20 mouse cellular contexts compared by ENCODE assay signal in genomic region chr19:23137295-23137694, GRCm38 (mm10). TPM values are rescaled to one million over a fixed set of nuclear protein-coding genes. Genes with fewer than 3 reads are reported as not detected.
DNase-seq lines count a peak whose midpoint lies in the region; ATAC-seq and TF ChIP-seq lines count a peak whose summit lies in the region.
"Had no signal": no experiment of that assay in that cellular context is flagged by ENCODE, and none has a peak within 500 bp of the region (broad histone marks: within the 10 kb centered on the region; RNA-seq: fewer than 3 reads in every experiment).

No protein-coding gene starts in this region.

- H3K27me3 ChIP-seq in kidney, postnatal 0 days (ENCODE audit: insufficient read depth, low read length) = no peaks in the 10 kb centered on the region
- no peaks in the 10 kb centered on the region for H3K27me3 ChIP-seq in lung, postnatal 0 days (replicated peaks; ENCODE audit: insufficient read depth, low read length)
- no peaks in the 10 kb centered on the region for H3K27me3 ChIP-seq in small intestine, adult 2 months (ENCODE audit: control insufficient read depth, insufficient read depth, low read length)

- H3K9me3 ChIP-seq in kidney, postnatal 0 days (replicated peaks; ENCODE audit: low read length) = no peaks in the 10 kb centered on the region
- no peaks in the 10 kb centered on the region for H3K9me3 ChIP-seq in lung, postnatal 0 days (ENCODE audit: low read length)
- H3K9me3 ChIP-seq: embryonic facial prominence, embryonic 10.5 days; forebrain, embryonic 15.5 days; heart, embryonic 15.5 days had no signal

- no peak for ATAC-seq in kidney, postnatal 0 days (replicated peaks; ENCODE audit: low FRiP score, low read depth)
- no peak for ATAC-seq in lung, postnatal 0 days
- ATAC-seq: forebrain, embryonic 15.5 days; inflammation-experienced regulatory T-cells, adult 6 months had no signal

- no peak for TF ChIP-seq POLR2A in small intestine, adult 2 months (IDR thresholded peaks at IDR 0.05; ENCODE audit: low read depth, low read length)

- TF ChIP-seq EP300 in lung, postnatal 0 days (IDR thresholded peaks at IDR 0.05) = no peak

- no peak overlapping the region for H3K9ac ChIP-seq in kidney, postnatal 0 days (ENCODE audit: low read depth, low read length)
- H3K9ac ChIP-seq in lung, postnatal 0 days (replicated peaks; ENCODE audit: low read depth) = no peak overlapping the region
- H3K9ac ChIP-seq: forebrain, embryonic 15.5 days; heart, embryonic 15.5 days; hindbrain, embryonic 14.5 days had no signal

- no peaks in the 10 kb centered on the region for H3K36me3 ChIP-seq in kidney, postnatal 0 days (ENCODE audit: insufficient read depth, low read length)
- no peaks in the 10 kb centered on the region for H3K36me3 ChIP-seq in lung, postnatal 0 days (ENCODE audit: insufficient read depth, low read length)
- H3K36me3 ChIP-seq in small intestine, adult 2 months (ENCODE audit: control insufficient read depth, insufficient read depth, low read length) = no peaks in the 10 kb centered on the region
- H3K36me3 ChIP-seq: embryonic facial prominence, embryonic 10.5 days; forebrain, embryonic 15.5 days; heart, embryonic 15.5 days had no signal

- H3K4me2 ChIP-seq in kidney, postnatal 0 days (ENCODE audit: low read length) = no peak overlapping the region
- no peak overlapping the region for H3K4me2 ChIP-seq in lung, postnatal 0 days (replicated peaks; ENCODE audit: low read depth, low read length)
- H3K4me2 ChIP-seq: heart, embryonic 15.5 days; hindbrain, embryonic 14.5 days had no signal

- peaks cover 32% of the 10 kb centered on the region for H3K4me1 ChIP-seq in kidney, postnatal 0 days (replicated peaks; ENCODE audit: insufficient read depth, low read length)
- H3K4me1 ChIP-seq in lung, postnatal 0 days (ENCODE audit: insufficient read depth, low read depth, low read length) = peaks cover 11% of the 10 kb centered on the region; the same call in 1 of the 2 replicates
- peaks cover 12% of the 10 kb centered on the region for H3K4me1 ChIP-seq in small intestine, adult 2 months (ENCODE audit: control insufficient read depth, insufficient read depth, insufficient read length, low read length)

- H3K4me3 ChIP-seq in gastrocnemius, adult 2 months = peak overlapping the region; percentile 78
- no peak overlapping the region for H3K4me3 ChIP-seq in kidney, postnatal 0 days (replicated peaks; ENCODE audit: low read depth, low read length)
- no peak overlapping the region for H3K4me3 ChIP-seq in lung, postnatal 0 days (ENCODE audit: low read depth, low read length)
- no peak overlapping the region for H3K4me3 ChIP-seq in small intestine, adult 2 months (ENCODE audit: low read depth, low read length)
- H3K4me3 ChIP-seq: heart, embryonic 15.5 days had no signal

- 74% methylated on average over 2 of the region's 2 CpGs for WGBS in kidney, postnatal 0 days
- 61% methylated on average over 2 of the region's 2 CpGs for WGBS in lung, postnatal 0 days
- WGBS in small intestine, adult 2 months = 33% methylated on average over 2 of the region's 2 CpGs

- peak; percentile 12 for DNase-seq in gastrocnemius, adult 2 months
- no peak for DNase-seq in gastrocnemius, postnatal 36 days
- no peak for DNase-seq in kidney, postnatal 0 days (ENCODE audit: low spot score)
- no peak for DNase-seq in kidney, postnatal 10 days
- DNase-seq in lung, postnatal 0 days (ENCODE audit: low spot score) = no peak
- DNase-seq in lung, postnatal 25 days (ENCODE audit: low spot score) = no peak
- no peak for DNase-seq in adrenal gland, postnatal 36 days
- DNase-seq: gastrocnemius, postnatal 14 days; heart, postnatal 4 days; retina, postnatal 1 day; right cerebral cortex, postnatal 25 days; thymus, adult 18-20 months; thymus, postnatal 36 days had no signal

- TF ChIP-seq CTCF in gastrocnemius, adult 2 months (IDR thresholded peaks at IDR 0.05) = no peak
- TF ChIP-seq CTCF in kidney, postnatal 0 days (IDR thresholded peaks at IDR 0.05; ENCODE audit: low read depth) = no peak
- no peak for TF ChIP-seq CTCF in lung, postnatal 0 days (IDR thresholded peaks at IDR 0.05)
- no peak for TF ChIP-seq CTCF in small intestine, adult 2 months (IDR thresholded peaks at IDR 0.05; ENCODE audit: extremely low read depth, insufficient read length, insufficient replicate concordance, low read depth, low read length)

- intact Hi-C loops in gastrocnemius, adult 2 months (cut with DNase I) = no loop called here
- intact Hi-C loops in gastrocnemius, postnatal 36 days (cut with DNase I) = no loop called here

- H3K27ac ChIP-seq in gastrocnemius, adult 2 months = peak overlapping the region; percentile 100
- H3K27ac ChIP-seq in kidney, postnatal 0 days = 0 out of 2 replicates have a peak overlapping the region, but pooled peaks have one; percentile 93
- H3K27ac ChIP-seq in lung, postnatal 0 days (ENCODE audit: low read length) = peak overlapping the region; percentile 100; the same call in 1 of the 2 replicates
- H3K27ac ChIP-seq in small intestine, adult 2 months (ENCODE audit: insufficient read depth, low read depth, low read length) = peak overlapping the region; percentile 100
- H3K27ac ChIP-seq: forebrain, embryonic 15.5 days; heart, embryonic 15.5 days; hindbrain, embryonic 14.5 days had no signal

RNA-seq across cellular contexts. Expression of gene Klf9, which starts 3.7 kb away (rescaled TPM):
- total RNA-seq in gastrocnemius, adult 2 months (2021) = 100 to 1,000 TPM; 144 to 162 TPM
- 100 to 1,000 TPM; 115 to 151 TPM for total RNA-seq in gastrocnemius, postnatal 36 days (2021)
- 14.3 and 16.1 TPM in 2 replicates for polyA plus RNA-seq in kidney, postnatal 0 days (2015; fragmentation: Nextera tagmentation; extraction: Ambion mirVana)
- polyA plus RNA-seq in lung, postnatal 0 days (2015; fragmentation: Nextera tagmentation; extraction: Ambion mirVana) = 28.8 and 46.2 TPM in 2 replicates
- 9.6 and 16.2 TPM in 2 replicates for polyA plus RNA-seq in small intestine, adult 2 months (2012; rRNA removed)
- 10 to 100 TPM; 79.4 to 87.7 TPM for total RNA-seq in adrenal gland, postnatal 36 days (2021)
- total RNA-seq: MEL had no signal
